Mouse (Mus musculus) CH12.LX (cell line): ENCODE measurements around the gene Cx3cl1. TPM values are rescaled to one million over a fixed set of nuclear protein-coding genes. Genes with fewer than 3 reads are reported as not detected.

ENCODE experiments used
- DNase-seq: peaks from one replicate; pipeline ENCODE4 v3.0.0-alpha.2; 2013; ENCODE audit errors: extremely low read depth
- H3K27ac ChIP-seq: 2 replicates; pipeline ENCODE4 v1.5.1; 2012; ENCODE audit warnings: low read depth, mild to moderate bottlenecking, control low read depth, moderate library complexity; ENCODE audit not compliant: insufficient read depth
- H3K27me3 ChIP-seq: replicated peaks from 2 replicates; pipeline ENCODE3; 2012; ENCODE audit warnings: inconsistent platforms
- H3K36me3 ChIP-seq, 2 experiments: replicated peaks in 1 of 2; 2 replicates each; pipeline versions ENCODE3 to v1.6.1; 2012; ENCODE audit warnings: inconsistent platforms in 1 of 2, low read length in 1 of 2, mild to moderate bottlenecking in 1 of 2, mixed read lengths in 1 of 2, moderate library complexity in 1 of 2; ENCODE audit not compliant: control insufficient read depth in 1 of 2, insufficient read depth in 1 of 2
- H3K4me1 ChIP-seq, 2 experiments: 2 replicates each; pipeline ENCODE4 v1.6.1; 2012; ENCODE audit warnings: inconsistent platforms in 1 of 2, moderate library complexity in 1 of 2; ENCODE audit not compliant: insufficient read depth in 2 of 2, control insufficient read depth in 1 of 2
- H3K4me2 ChIP-seq: 2 replicates; pipeline ENCODE4 v1.6.1; 2012; ENCODE audit warnings: low read depth, mild to moderate bottlenecking, control low read depth; ENCODE audit not compliant: poor library complexity, insufficient read depth, severe bottlenecking
- H3K4me3 ChIP-seq, 3 experiments: fragments of 150-350 bp in 1 of 3; sonication (generic) in 1 of 3; replicated peaks in 1 of 3; 2 replicates each; pipeline versions ENCODE3 to v1.5.1; 2011 to 2012; ENCODE audit warnings: low read depth in 2 of 3, low read length in 2 of 3, mild to moderate bottlenecking in 2 of 3, moderate library complexity in 2 of 3, control low read depth in 1 of 3, improper control_type of control experiment in 1 of 3, inconsistent platforms in 1 of 3, mixed read lengths in 1 of 3; ENCODE audit not compliant: poor library complexity in 1 of 3
- H3K79me2 ChIP-seq: replicated peaks from 2 replicates; pipeline ENCODE4 v1.6.1; 2012; ENCODE audit warnings: mild to moderate bottlenecking, moderate library complexity; ENCODE audit not compliant: control insufficient read depth, poor library complexity, insufficient read depth, severe bottlenecking; ENCODE audit errors: extremely low read depth
- H3K9ac ChIP-seq: 2 replicates; pipeline ENCODE4 v1.6.1; 2012; ENCODE audit warnings: low read depth, mild to moderate bottlenecking, control low read depth, moderate library complexity; ENCODE audit not compliant: insufficient read depth
- H3K9me3 ChIP-seq: replicated peaks from 2 replicates; pipeline ENCODE3; 2012; ENCODE audit warnings: low read length, inconsistent platforms, mixed read lengths
- BHLHE40 ChIP-seq: IDR thresholded peaks from 2 replicates; pipeline ENCODE4 v1.6.1; 2011; ENCODE audit warnings: mild to moderate bottlenecking, low read depth, low read length, improper control_type of control experiment
- CTCF ChIP-seq, 2 experiments: IDR thresholded peaks in 1 of 2; conservative IDR thresholded peaks in 1 of 2; 2 replicates each; pipeline ENCODE4 v1.5.1; 2011 to 2012; ENCODE audit warnings: low read depth in 2 of 2, low read length in 2 of 2, improper control_type of control experiment in 1 of 2, inconsistent platforms in 1 of 2, mild to moderate bottlenecking in 1 of 2, moderate library complexity in 1 of 2
- ELF1 ChIP-seq: IDR thresholded peaks from 2 replicates; pipeline ENCODE4 v1.6.1; 2014; ENCODE audit warnings: low read depth, mild to moderate bottlenecking, inconsistent platforms, low read length, improper control_type of control experiment
- EP300 ChIP-seq: IDR thresholded peaks from 2 replicates; pipeline ENCODE4 v1.6.1; 2011; ENCODE audit warnings: low read length, improper control_type of control experiment
- IRF4 ChIP-seq: IDR thresholded peaks from 2 replicates; pipeline ENCODE4 v1.6.1; 2014; ENCODE audit warnings: low read depth, mild to moderate bottlenecking, inconsistent platforms, low read length, improper control_type of control experiment
- JUN ChIP-seq: IDR thresholded peaks from 2 replicates; pipeline ENCODE4 v1.6.1; 2011; ENCODE audit warnings: low read depth, mild to moderate bottlenecking, low read length, improper control_type of control experiment, moderate library complexity; ENCODE audit not compliant: insufficient read depth
- MEF2A ChIP-seq: IDR thresholded peaks from 2 replicates; pipeline ENCODE4 v1.6.1; 2014; ENCODE audit warnings: low read depth, mild to moderate bottlenecking, inconsistent platforms, low read length, improper control_type of control experiment, borderline replicate concordance
- MXI1 ChIP-seq: IDR thresholded peaks from 2 replicates; pipeline ENCODE4 v1.6.1; 2011; ENCODE audit warnings: mild to moderate bottlenecking, low read depth, low read length, improper control_type of control experiment
- MYC ChIP-seq: IDR thresholded peaks from 2 replicates; pipeline ENCODE4 v1.6.1; 2011; ENCODE audit warnings: low read depth, mild to moderate bottlenecking, improper control_type of control experiment, low read length
- NRF1 ChIP-seq: IDR thresholded peaks from 2 replicates; pipeline ENCODE4 v1.6.1; 2014; ENCODE audit warnings: low read depth, mild to moderate bottlenecking, inconsistent platforms, low read length, improper control_type of control experiment, moderate library complexity
- PAX5 ChIP-seq: IDR thresholded peaks from 2 replicates; pipeline ENCODE4 v1.6.1; 2012; ENCODE audit warnings: low read length, inconsistent platforms, mixed read lengths
- POLR2A ChIP-seq: IDR thresholded peaks from 2 replicates; pipeline ENCODE4 v1.6.1; 2011; ENCODE audit warnings: low read depth, mild to moderate bottlenecking, improper control_type of control experiment, low read length
- POLR2AphosphoS2 ChIP-seq: IDR thresholded peaks from 2 replicates; pipeline ENCODE4 v1.6.1; 2011; ENCODE audit warnings: low read depth, low read length, improper control_type of control experiment
- RAD21 ChIP-seq: IDR thresholded peaks from 2 replicates; pipeline ENCODE4 v1.6.1; 2011; ENCODE audit warnings: low read depth, mild to moderate bottlenecking, low read length, improper control_type of control experiment, moderate library complexity
- SIN3A ChIP-seq: IDR thresholded peaks from 2 replicates; pipeline ENCODE4 v1.6.1; 2012; ENCODE audit warnings: low read length, improper control_type of control experiment, inconsistent platforms
- SMC3 ChIP-seq: IDR thresholded peaks from 2 replicates; pipeline ENCODE4 v1.6.1; 2011; ENCODE audit warnings: low read depth, low read length, improper control_type of control experiment
- TBP ChIP-seq: conservative IDR thresholded peaks from 2 replicates; pipeline ENCODE4 v1.6.1; 2011; ENCODE audit warnings: low read depth, low read length, improper control_type of control experiment
- USF1 ChIP-seq: IDR thresholded peaks from 2 replicates; pipeline ENCODE4 v1.6.1; 2014; ENCODE audit warnings: low read depth, mild to moderate bottlenecking, inconsistent platforms, low read length, improper control_type of control experiment
- USF2 ChIP-seq: conservative IDR thresholded peaks from 2 replicates; pipeline ENCODE4 v1.6.1; 2011; ENCODE audit warnings: low read depth, low read length, improper control_type of control experiment
- ZC3H11A ChIP-seq: IDR thresholded peaks from 2 replicates; pipeline ENCODE4 v1.6.1; 2012; ENCODE audit warnings: low read depth, mild to moderate bottlenecking, inconsistent platforms, low read length, improper control_type of control experiment
- ZKSCAN1 ChIP-seq: IDR thresholded peaks from 2 replicates; pipeline ENCODE4 v1.6.1; 2012; ENCODE audit warnings: low read depth, inconsistent platforms, low read length, improper control_type of control experiment, borderline replicate concordance
- ZNF384 ChIP-seq: IDR thresholded peaks from 2 replicates; pipeline ENCODE4 v1.6.1; 2012; ENCODE audit warnings: low read depth, low read length, improper control_type of control experiment, inconsistent platforms
- dilution Hi-C: fragments of 300-500 bp; cut with MboI; formaldehyde crosslinking; loops from 2 replicates; pipeline ENCODE4 v1.14.3; 2020; ENCODE audit warnings: low sequenced_read_pairs; ENCODE audit not compliant: extremely low pct_unique_long_range_greater_than_20kb, extremely low pct_ligation_motif_present
- in situ Hi-C: fragments of 300-500 bp; cut with MboI; formaldehyde crosslinking; loops from 3 replicates; pipeline ENCODE4 v1.14.3; 2019; ENCODE audit warnings: low sequenced_read_pairs, low pct_ligation_motif_present, low pct_unique_long_range_greater_than_20kb, mixed read lengths
- polyA plus RNA-seq: library from polyadenylated mRNA; unstranded; fragments of >175 nt; gene quantifications from 2 replicates; pipeline ENCODE4 v1.2.1, GENCODE M21; 2012; ENCODE audit warnings: low read depth; ENCODE audit not compliant: insufficient read length
- total RNA-seq, 2 experiments: library from RNA; depleted of rRNA; stranded (reverse); fragments of 300-350 nt in 1 of 2; fragments of >200 nt in 1 of 2; gene quantifications; 2 replicates each; pipeline ENCODE4 v1.2.3; 2012 to 2014

Gene Cx3cl1
- total and polyA plus RNA-seq, 3 experiments = 0.19 to 4.2 (median 3.7) TPM

DNA sequence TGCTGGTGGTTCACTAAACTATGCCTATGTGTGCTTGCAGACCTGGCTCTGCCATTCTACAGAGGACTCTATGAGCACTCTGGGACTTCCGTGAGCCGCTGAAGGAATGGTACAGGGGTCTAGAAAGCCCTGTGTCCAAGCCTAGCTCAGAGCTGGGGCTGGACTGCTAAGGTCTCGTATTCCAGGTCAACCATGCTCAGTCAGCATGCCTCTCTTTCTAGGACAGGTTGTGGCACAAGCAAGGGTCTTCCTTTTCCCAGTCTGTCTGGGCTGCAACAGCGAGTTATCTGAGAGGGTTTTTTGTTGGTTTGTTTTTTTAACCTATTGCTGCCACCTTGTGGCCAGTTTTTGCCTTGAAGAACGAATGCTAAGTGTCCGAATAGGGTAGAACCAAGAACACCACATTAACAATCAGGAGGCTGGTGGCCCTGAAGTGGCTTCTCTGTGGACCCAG, 40.9 kb downstream of the Cx3cl1 start:
- peaks cover 36 to 65% of the 10 kb centered on the region in 2 experiments for H3K4me1 ChIP-seq
- peak; percentile 53 for TF ChIP-seq SIN3A
- no peak for TF ChIP-seq NRF1
- TF ChIP-seq USF2 = no peak
- TF ChIP-seq SMC3 = peak; percentile 98
- TF ChIP-seq TBP = 0 out of 2 replicates have a peak, but pooled peaks have one; percentile 25
- peak; percentile 25; the same call in 1 of the 2 replicates for TF ChIP-seq ELF1
- peak; percentile 91 for TF ChIP-seq ZC3H11A
- TF ChIP-seq CTCF (conservative IDR thresholded peaks at IDR 0.05 in 1 of 2, IDR thresholded peaks at IDR 0.05 in 1 of 2; ENCODE audit: low read depth in 2 of 2, low read length in 2 of 2) = peak; percentile 17 to 91; a peak in 2 of 4 replicates
- TF ChIP-seq USF1 = no peak
- TF ChIP-seq IRF4 = 0 out of 2 replicates have a peak, but pooled peaks have one; percentile 23
- peak; percentile 84 for TF ChIP-seq ZNF384
- no peak for TF ChIP-seq MXI1
- 0 out of 2 replicates have a peak, but pooled peaks have one; percentile 22 for TF ChIP-seq POLR2A
- no peak for TF ChIP-seq POLR2AphosphoS2
- no peak for TF ChIP-seq EP300
- 0 out of 2 replicates have a peak, but pooled peaks have one; percentile 30 for TF ChIP-seq MYC
- 0 out of 2 replicates have a peak, but pooled peaks have one; percentile 10 for TF ChIP-seq JUN
- peak; percentile 88 for TF ChIP-seq RAD21
- no peak for TF ChIP-seq MEF2A
- no peak for TF ChIP-seq PAX5
- TF ChIP-seq ZKSCAN1 = no peak
- H3K79me2 ChIP-seq = no peaks in the 10 kb centered on the region
- no peaks in the 10 kb centered on the region for H3K9me3 ChIP-seq
- no peak overlapping the region for H3K4me2 ChIP-seq
- H3K36me3 ChIP-seq = peaks cover 0 to 8% of the 10 kb centered on the region in 2 experiments
- no peak overlapping the region for H3K4me3 ChIP-seq
- no peak overlapping the region for H3K27ac ChIP-seq
- no peak overlapping the region for H3K9ac ChIP-seq
- peak; percentile 92 for DNase-seq
- dilution Hi-C loops = no loop called here
- no peaks in the 10 kb centered on the region for H3K27me3 ChIP-seq
- in situ Hi-C loops = no loop called here

DNA sequence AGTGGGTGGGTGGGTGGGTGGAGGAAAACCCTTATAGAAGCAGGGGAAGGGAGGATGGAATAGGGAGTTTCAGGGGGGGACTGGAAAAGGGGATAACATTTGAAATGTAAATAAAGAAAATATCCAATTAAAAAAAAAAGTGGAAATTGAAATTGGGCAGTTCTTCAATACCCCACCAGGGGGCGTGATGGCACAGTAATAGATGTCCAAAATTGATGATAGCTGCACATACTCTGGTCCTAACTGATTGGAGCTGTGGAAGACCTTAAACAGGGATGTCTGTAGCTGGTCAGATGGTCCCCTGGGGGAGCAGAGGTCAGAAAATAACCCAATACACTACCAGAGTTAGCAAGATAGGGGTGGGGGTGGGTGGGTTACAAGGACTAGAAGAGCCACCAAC, 42.7 kb downstream of the Cx3cl1 start:
- no peak for TF ChIP-seq ZKSCAN1
- TF ChIP-seq NRF1 = no peak
- no peak for TF ChIP-seq BHLHE40
- no peak for TF ChIP-seq USF1
- no peak for TF ChIP-seq MEF2A
- TF ChIP-seq ZNF384 = peak; percentile 87
- TF ChIP-seq CTCF (conservative IDR thresholded peaks at IDR 0.05 in 1 of 2, IDR thresholded peaks at IDR 0.05 in 1 of 2; ENCODE audit: low read depth in 2 of 2, low read length in 2 of 2) = peak; percentile 69 to 79
- peak; percentile 48 for TF ChIP-seq RAD21
- no peak for TF ChIP-seq TBP
- TF ChIP-seq SMC3 = peak; percentile 50
- Histone ChIP-seq H3K27ac (no peak overlapping the region), H3K4me2 (no peak overlapping the region), H3K4me3 (no peak overlapping the region), H3K79me2 (no peaks in the 10 kb centered on the region), H3K9me3 (no peaks in the 10 kb centered on the region), H3K36me3 (peaks cover 2 to 25% of the 10 kb centered on the region in 2 experiments), H3K9ac (no peak overlapping the region), H3K27me3 (no peaks in the 10 kb centered on the region), H3K4me1 (peaks cover 24 to 47% of the 10 kb centered on the region in 2 experiments)
- in situ Hi-C loops = no loop called here
- peak; percentile 40 for DNase-seq
- dilution Hi-C loops = no loop called here
